Mouse (Mus musculus): ENCODE measurements around the gene Col4a3.

- TF ChIP-seq POLR2A (IDR thresholded peaks at IDR 0.05; ENCODE audit: control insufficient read depth, extremely low read depth, insufficient read depth, low read length, poor library complexity) (no peak), CTCF (IDR thresholded peaks at IDR 0.05; ENCODE audit: borderline replicate concordance, control insufficient read depth, extremely low read depth, insufficient read depth, low read length, poor library complexity) (no peak)
These were observed 26.5 kb upstream of the Col4a3 start for GRCm38 (mm10) chr1:82560223-82560622.

Data from thymus, adult 2 months (tissue).